Mouse (Mus musculus) gastrocnemius, postnatal 10 days (tissue): Measurements from ENCODE around the gene Ifih1. TPM values are rescaled to one million over a fixed set of nuclear protein-coding genes. Genes with fewer than 3 reads are reported as not detected.

Experiments used
- DNase-seq: peaks from one replicate; pipeline ENCODE4 v3.0.0; 2021; ENCODE audit warnings: mixed read lengths
- total RNA-seq, 2 experiments: library from RNA; stranded (reverse); gene quantifications; 2 replicates each; pipeline ENCODE4 v1.2.3; 2021

Ifih1 gene
- total RNA-seq, 2 experiments from 2014 or later, result 1.8 to 2.4 TPM

DNA sequence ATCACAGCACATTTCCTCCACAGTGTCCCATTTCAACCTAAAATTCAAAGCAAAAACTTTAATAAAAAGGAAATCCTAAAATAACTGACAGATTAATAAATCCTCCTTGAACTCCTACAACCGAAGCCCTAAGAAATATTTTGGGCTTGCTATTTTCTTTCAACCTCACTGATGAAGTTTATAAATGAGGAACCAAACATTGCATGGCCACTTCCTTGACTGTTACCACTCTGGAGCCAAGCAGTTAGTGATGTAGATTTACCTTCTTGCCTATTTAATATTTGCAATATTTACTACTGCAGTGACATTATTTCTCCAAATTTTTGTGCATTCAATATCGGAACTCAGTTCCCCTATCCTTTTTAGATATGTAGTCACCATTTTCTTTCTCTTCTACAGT, 6.2 kb downstream of the Ifih1 start:
- no peak for DNase-seq

- DNase-seq, result no peak
Measured at GRCm38 (mm10) chr2:62630446-62630845, 15.6 kb downstream of the Ifih1 start.

- DNase-seq, result no peak
Measured at GRCm38 (mm10) chr2:62628356-62628755, 17.7 kb downstream of the Ifih1 start.

GRCm38 (mm10) chr2:62627728-62628127, 18.3 kb downstream of the Ifih1 start:
- no peak for DNase-seq

- no peak for DNase-seq
Measured at GRCm38 (mm10) chr2:62623024-62623441, 23.0 kb downstream of the Ifih1 start.

- no peak for DNase-seq
Measured at GRCm38 (mm10) chr2:62619679-62620078, 26.4 kb downstream of the Ifih1 start.

DNA sequence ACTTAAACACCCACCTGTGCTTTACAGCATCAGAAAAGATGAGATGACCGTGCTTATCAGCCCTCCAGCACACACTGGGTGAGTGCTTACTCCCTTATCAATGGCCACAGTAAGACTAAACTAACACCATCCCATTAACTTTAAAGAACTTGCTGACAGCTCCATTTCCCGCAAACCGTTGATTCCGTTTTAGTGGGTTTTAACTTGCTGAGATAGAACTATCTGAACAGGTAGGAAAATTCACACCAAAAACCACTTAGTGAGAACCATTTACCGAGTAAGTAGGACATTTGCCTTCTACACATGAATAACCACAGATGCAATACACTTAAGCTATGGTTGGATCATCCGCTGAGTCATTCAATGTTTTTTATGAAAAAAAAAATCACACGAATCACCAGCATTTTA, 27.1 kb downstream of the Ifih1 start:
- DNase-seq, result no peak

- no peak for DNase-seq
Measured at GRCm38 (mm10) chr2:62613133-62613532, 32.9 kb downstream of the Ifih1 start.

GRCm38 (mm10) chr2:62606205-62606604, 39.9 kb downstream of the Ifih1 start:
- DNase-seq, result no peak

DNA sequence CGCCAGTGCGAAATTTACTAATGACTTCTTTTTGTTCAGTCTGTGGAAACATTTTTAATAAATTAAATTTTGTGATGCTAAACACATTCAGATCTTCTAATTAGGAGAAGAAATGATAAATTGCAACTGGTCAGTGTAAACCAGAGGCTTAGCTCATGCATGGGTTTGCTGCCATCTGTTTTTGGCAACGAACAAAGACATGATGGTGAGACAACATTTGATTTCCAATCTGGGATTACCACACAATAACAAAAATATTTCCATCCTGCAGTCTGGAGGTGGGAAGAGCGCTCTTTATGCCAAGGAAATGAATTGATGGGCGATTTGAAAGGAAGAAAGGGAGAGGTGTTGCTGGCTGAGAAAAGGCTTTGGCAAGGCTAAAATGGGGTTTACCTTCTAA, 42.5 kb downstream of the Ifih1 start:
- DNase-seq, result no peak

DNA sequence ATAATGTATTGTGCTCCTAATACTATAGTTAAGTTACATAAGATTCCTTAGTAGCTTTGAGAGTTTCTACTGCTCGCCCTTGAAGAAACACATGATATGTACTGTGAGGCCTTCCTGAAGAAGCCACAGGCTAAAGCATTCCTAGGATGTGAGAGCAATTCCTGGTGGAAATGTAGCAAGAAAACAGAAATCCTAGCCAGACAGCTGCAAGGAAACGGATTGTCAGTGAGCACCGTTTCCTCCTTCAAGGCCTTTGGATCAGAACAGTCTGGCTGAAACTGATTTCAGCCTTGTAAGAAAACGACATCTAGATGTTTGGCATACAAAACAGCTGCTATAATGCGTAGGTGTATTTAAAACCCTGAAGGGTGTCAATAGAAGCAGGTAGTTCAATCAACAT, 49.5 kb downstream of the Ifih1 start:
- no peak for DNase-seq

- no peak for DNase-seq
Measured at GRCm38 (mm10) chr2:62594491-62594890, 51.6 kb downstream of the Ifih1 start.

DNA sequence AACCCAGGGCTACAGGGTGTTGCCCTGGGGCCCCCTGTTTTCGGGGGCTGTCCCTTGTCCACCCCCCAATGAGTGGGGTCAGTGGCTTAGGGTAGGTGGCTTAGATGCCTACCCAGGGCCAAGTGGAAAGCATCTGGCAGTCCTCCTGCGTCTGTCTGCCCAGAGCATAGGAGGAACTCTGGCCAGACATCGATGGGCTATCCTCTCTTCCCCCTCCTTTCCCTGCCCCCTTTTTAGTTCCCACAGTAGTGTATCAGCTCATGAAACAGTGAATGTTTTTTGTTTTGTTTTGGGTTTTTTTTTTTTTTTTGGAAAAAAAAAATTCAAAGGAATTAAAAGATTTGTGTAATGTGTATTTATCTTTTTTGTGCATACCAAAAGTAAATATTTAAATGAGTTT, 54.5 kb downstream of the Ifih1 start:
- DNase-seq, result no peak

DNA sequence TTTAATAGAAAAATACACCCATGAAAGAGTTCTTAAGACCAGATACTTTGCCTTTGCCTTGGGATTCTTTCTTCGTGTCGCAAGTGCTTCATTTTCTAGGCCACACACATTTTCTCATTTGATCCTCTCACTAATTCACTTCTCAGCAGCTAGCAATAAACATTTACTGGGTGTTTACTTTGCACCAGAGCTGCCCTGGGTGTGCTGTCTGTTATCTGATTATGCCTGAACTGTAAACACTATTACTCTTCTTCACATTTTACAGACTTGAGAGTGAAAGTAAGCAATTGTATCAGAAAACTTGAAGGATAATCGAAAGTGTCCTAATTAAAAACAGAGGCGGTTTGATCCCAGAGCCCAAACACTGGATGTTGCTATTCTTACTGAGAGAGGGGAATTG, 56.7 kb downstream of the Ifih1 start:
- DNase-seq, result no peak

- no peak for DNase-seq
Measured at GRCm38 (mm10) chr2:62585769-62586168, 60.3 kb downstream of the Ifih1 start.

GRCm38 (mm10) chr2:62574962-62575361, 71.1 kb downstream of the Ifih1 start:
- no peak for DNase-seq

GRCm38 (mm10) chr2:62574250-62574649, 71.8 kb downstream of the Ifih1 start:
- DNase-seq, result no peak

DNA sequence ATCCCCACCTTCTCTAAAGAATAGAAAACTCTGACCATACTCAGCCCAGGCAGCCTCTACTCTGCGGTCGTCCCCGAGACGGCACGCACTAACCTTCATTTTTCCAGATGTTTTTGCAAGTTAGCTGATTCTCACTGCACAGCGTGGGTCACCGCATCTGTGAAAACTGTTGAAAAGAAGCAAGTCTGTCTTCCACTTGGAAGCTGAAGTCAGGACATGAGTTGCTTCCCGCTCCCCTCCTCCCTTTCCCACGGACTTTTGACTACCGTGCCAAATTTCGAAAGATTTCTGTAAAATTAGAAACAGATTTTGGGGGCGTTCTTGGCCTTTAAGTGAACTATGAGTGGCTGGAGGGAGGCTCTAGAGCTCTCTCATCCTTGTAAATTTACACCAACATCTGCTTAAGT, 72.3 kb downstream of the Ifih1 start, which contains the start of gene Fap:
Gene Fap (minus strand): TSS at position 323 of the 407 bp plus-strand sequence.
- DNase-seq, result peak; percentile 37

GRCm38 (mm10) chr2:62573099-62573752, 72.8 kb downstream of the Ifih1 start:
- peak; percentile 10 for DNase-seq

- no peak for DNase-seq
Measured at GRCm38 (mm10) chr2:62564687-62565086, 81.4 kb downstream of the Ifih1 start.

DNA sequence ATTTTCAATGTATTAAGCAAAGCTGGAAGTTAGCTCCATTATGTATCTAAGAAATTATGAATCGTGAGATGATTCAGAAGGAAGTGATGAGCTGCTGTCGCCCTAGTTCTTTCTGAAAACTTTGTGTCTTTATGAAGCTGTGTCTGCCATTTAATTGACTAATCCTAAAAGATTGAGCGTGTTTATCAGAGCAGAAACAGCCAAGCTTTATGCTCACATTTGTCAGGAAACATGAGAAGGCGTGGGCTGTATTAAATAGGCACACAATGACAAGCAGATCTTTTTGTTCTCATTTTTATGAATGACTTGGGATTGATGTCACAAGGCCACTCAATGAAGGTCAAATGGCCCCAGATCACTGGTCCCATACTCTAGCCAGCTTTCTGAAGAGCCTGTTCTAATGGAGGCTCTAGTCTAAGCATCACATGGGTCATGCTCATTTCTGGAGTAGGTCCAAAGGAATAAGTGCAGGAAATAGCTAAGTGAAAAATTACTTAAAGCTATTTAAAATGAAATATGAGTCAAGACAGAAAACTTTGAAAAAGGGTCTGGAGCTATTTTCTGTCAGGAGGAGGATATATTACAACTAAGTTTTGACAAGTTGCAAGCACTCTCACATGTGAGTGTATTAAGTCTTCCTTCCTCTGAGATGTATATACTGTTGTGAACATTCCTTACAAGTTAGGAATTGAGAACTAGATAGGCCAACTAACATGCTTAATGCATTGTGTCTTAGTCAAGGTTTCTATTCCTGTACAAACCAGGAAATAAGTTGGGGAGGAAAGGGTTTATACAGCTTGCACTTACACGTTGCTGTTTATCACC, 83.2 kb downstream of the Ifih1 start:
- no peak for DNase-seq

DNA sequence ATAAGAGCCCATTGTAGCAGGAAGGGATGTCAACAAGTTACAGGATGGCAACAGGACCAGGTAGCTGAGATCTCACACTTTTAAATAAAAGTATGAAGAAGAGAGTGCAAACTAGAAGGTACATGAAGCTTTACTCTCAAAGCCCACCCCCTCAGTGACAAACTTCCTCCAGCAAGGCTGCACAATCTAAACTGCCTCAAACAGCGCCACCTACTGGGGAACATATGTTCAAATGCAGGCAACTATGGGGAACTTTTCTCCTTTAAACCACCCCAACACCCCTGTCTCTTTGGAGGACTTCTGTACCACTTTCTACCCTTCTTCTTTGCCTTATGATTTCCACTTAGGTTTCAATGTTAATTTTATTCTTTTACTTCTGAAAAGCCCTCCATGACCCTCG, 88.6 kb downstream of the Ifih1 start:
- no peak for DNase-seq

DNA sequence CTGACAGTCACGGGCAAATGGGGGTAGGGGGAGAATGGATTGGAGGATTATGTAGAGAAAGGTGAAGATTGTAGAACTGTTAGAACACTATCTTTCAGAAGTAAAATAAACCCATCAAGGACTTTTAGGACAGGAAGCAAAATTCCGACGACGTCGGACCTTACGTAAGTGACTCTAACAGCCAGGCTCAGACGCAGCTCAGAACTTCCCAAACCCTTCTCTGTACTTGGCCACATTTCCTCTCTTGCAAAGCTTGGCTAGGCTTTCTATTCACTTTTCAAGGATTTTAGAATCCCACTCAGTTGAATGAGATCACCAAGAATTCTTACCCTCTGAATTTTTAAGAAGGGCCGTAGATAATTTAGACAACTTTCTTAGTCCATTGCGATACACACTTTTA, 89.7 kb downstream of the Ifih1 start:
- DNase-seq, result no peak

GRCm38 (mm10) chr2:62549659-62550058, 96.4 kb downstream of the Ifih1 start:
- peak; percentile 20 for DNase-seq
